Mouse (Mus musculus) olfactory bulb, adult 2 months (tissue): Measurements from ENCODE around the gene Ism1. TPM values are rescaled to one million over a fixed set of nuclear protein-coding genes. Genes with fewer than 3 reads are reported as not detected.

Experiments
- H3K27ac ChIP-seq: fragments of 200-500 bp; 2 replicates; pipeline ENCODE4 v1.5.1; 2012; ENCODE audit warnings: low read depth, low read length; ENCODE audit not compliant: insufficient read depth
- H3K4me1 ChIP-seq: fragments of 200-500 bp; 2 replicates; pipeline ENCODE4 v1.6.1; 2012; ENCODE audit warnings: low read length; ENCODE audit not compliant: control insufficient read depth, insufficient read depth
- H3K4me3 ChIP-seq: fragments of 200-500 bp; 2 replicates; pipeline ENCODE4 v1.5.1; 2012; ENCODE audit warnings: mild to moderate bottlenecking, low read depth, low read length, moderate library complexity; ENCODE audit not compliant: insufficient read depth
- CTCF ChIP-seq: fragments of 200-500 bp; IDR thresholded peaks from 2 replicates; pipeline ENCODE4 v1.5.1; 2012; ENCODE audit warnings: low read depth, mild to moderate bottlenecking, low read length, moderate library complexity; ENCODE audit not compliant: insufficient read depth
- POLR2A ChIP-seq: fragments of 200-500 bp; IDR thresholded peaks from 2 replicates; pipeline ENCODE4 v1.6.1; 2012; ENCODE audit warnings: mild to moderate bottlenecking, low read depth, low read length, moderate library complexity; ENCODE audit not compliant: insufficient read depth
- WGBS: fragments of 180-500 bp; shearing (Covaris S2); methylation state at CpG from one replicate; pipeline ENCODE4 v1.1.7; 2018; 5-methylcytosine and 5-hydroxymethylcytosine counted together
- polyA plus RNA-seq: library from polyadenylated mRNA; stranded (reverse); fragments of >200 nt; gene quantifications from 2 replicates; pipeline ENCODE4 v1.2.4, GENCODE M21; 2012; ENCODE audit warnings: low replicate concordance; ENCODE audit not compliant: missing spikeins, insufficient read depth, insufficient read length

The Ism1 gene
- not detected in 2 replicates for polyA plus RNA-seq

DNA sequence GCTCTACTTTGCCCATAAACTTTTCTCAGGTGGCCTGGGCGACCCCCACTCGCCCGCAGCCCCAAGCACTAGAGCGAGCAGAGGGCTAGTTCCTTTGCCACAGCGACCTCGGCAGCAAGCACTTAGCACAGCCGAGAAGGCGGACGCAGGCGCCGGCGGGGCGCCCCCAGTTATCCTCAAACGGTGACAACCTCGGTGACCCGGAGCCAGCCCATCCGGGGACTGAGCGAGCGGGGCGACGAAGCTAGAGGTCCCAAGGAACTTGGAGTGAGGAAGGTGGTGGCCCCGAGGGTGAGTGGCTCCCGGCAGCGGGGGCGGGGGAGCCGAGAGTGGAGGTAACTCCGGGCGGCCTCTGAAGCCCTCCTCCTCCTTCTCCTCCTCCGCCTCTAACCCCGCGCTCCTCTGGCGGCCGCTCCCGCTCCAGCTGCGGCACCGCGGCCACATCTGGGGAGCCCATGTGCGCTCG is at the start of gene Ism1:
Ism1 (plus strand) TSS at position 370 of the 466 bp plus-strand sequence.
- WGBS = under 1% methylated on average over 39 of the region's 39 CpGs
- TF ChIP-seq CTCF (no peak), POLR2A (no peak)
- no peak within 1 kb of the TSS for H3K27ac ChIP-seq
- 0 out of 2 replicates have a peak, but pooled peaks cover 4% of the 10 kb centered on the region for H3K4me1 ChIP-seq
- peak within 1 kb of the TSS; percentile 76 for H3K4me3 ChIP-seq

DNA sequence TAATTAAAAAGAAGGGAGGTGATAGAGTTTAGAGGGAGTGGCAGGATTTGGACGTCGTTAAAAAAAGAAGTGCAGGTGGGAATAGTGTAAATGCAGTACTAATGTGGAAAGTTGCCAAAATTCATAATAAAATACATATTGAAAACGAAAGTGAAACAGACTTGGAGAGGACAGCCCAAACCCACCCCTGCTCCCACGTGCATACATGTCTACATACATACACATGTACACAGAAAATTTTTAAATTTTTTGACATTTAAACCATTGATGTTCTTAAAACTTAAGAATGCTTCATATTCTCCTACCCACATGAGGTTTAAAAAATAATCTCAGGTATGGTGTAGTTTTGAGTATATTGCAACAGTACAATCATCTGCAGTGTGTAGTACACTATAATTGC is 49.2 kb upstream of the Ism1 start:
- H3K4me1 ChIP-seq = no peaks in the 10 kb centered on the region
- no peak for TF ChIP-seq CTCF
- TF ChIP-seq POLR2A = no peak
- 76% methylated on average over 4 of the region's 4 CpGs for WGBS
- no peak overlapping the region for H3K4me3 ChIP-seq
- no peak overlapping the region for H3K27ac ChIP-seq

DNA sequence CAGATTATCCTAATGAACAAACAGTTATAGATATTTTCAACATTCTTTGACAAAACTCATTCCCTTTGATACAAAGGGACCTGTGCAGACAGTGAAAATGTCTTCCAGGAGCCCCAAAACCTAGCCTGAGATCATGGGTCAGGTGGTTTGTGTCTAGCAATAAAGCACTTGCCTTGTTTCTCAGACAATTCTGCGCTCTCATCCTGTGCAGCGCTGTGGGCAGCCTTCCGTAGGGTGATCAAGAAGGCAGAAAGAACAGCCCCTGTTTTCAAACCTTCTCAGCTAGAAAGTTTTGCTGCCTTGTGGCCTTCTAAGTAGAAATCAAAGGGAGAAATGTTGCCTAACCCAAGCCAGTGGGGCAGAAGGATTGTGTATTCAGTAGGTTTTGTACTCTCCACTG is 48.3 kb upstream of the Ism1 start:
- Histone ChIP-seq H3K27ac (no peak overlapping the region), H3K4me1 (no peaks in the 10 kb centered on the region), H3K4me3 (no peak overlapping the region)
- TF ChIP-seq POLR2A = no peak
- TF ChIP-seq CTCF = no peak
- 79% methylated on average over 3 of the region's 3 CpGs for WGBS

DNA sequence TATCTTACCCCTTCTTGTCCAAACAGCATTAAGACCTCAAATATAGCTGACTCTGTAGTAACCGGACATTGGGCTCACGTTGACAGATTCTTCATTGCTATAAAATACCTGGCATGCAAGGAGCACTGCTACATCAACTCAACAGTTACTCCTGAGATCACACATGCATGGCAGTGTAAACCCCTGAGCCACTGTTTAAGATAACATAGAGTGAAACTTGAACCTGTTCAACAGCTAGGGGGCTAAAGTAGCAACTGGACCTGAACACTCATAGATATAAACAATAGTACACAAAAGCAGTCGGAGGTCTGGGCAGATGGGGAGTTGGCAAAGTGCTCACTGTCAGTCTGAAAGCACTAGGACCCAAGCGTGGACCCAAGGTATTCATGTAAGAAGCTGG is 43.5 kb upstream of the Ism1 start:
- H3K4me1 ChIP-seq = no peaks in the 10 kb centered on the region
- H3K4me3 ChIP-seq = no peak overlapping the region
- H3K27ac ChIP-seq = no peak overlapping the region
- TF ChIP-seq POLR2A = no peak
- TF ChIP-seq CTCF = no peak
- WGBS = 83% methylated on average over 4 of the region's 4 CpGs

GRCm38 (mm10) chr2:139637861-139638260 is 40.1 kb upstream of the Ism1 start:
- Histone ChIP-seq H3K27ac (no peak overlapping the region), H3K4me3 (no peak overlapping the region), H3K4me1 (no peaks in the 10 kb centered on the region)
- TF ChIP-seq CTCF = no peak
- TF ChIP-seq POLR2A = no peak
- 67% methylated on average over 2 of the region's 2 CpGs for WGBS

DNA sequence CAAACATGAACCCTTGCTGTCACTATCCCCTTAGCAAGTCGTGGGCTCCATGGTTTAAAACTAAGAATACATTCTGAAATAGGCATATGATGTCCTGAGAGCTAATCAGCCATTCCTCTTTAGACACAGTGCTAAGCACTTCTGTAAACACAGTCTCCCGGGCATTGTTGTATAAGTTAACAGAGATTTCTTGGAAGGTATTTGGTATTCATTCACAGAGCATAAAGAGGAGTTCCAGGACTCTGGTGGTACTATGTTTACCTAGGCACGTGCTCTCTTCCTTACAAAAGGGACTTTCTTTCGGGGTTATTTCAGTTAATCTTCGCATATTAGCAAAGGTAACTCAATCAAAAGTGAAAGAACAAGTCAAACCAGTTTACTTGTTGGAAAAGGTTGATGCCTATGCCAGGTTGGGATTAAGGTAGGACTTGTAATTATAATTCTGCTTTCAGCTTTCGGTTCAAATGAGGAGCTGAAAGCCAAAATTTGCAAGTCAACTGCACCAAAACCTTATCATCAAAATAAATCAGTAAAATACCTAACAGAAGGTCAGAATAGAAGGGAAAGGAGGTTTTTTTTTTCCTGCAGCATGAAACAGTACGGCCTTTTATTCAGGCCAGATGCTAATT is 36.1 kb upstream of the Ism1 start:
- TF ChIP-seq CTCF (no peak), POLR2A (no peak)
- H3K27ac ChIP-seq = no peak overlapping the region
- WGBS = 66% methylated on average over 7 of the region's 7 CpGs
- no peaks in the 10 kb centered on the region for H3K4me1 ChIP-seq
- H3K4me3 ChIP-seq = no peak overlapping the region

- Histone ChIP-seq H3K27ac (no peak overlapping the region), H3K4me1 (no peaks in the 10 kb centered on the region), H3K4me3 (no peak overlapping the region)
- 77% methylated on average over 3 of the region's 3 CpGs for WGBS
- TF ChIP-seq CTCF (no peak), POLR2A (no peak)
Measured at GRCm38 (mm10) chr2:139649518-139649917, 28.5 kb upstream of the Ism1 start.

DNA sequence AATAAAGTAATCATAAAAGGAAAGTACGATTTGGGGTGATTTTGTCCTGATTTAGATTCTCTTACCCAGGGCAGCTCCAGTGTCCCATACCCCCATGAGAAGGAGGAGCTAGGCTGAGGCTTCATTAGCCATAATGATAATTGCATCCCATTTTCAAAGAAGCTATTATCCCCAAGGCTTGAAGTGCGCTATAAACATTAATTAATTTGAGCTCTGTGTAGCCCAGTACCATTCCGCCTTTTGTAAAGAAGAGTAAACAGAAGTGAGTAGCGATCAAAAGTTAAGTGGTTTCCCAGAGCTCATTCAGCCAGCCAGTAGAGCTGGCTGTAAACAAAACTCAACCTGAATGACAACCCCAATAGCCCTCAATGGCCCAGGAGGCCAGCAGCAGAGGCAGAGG is 21.2 kb upstream of the Ism1 start:
- no peak overlapping the region for H3K27ac ChIP-seq
- H3K4me3 ChIP-seq = no peak overlapping the region
- TF ChIP-seq POLR2A (no peak), CTCF (no peak)
- 18% methylated on average over 4 of the region's 4 CpGs for WGBS
- H3K4me1 ChIP-seq = no peaks in the 10 kb centered on the region

GRCm38 (mm10) chr2:139671838-139672237 is 6.1 kb upstream of the Ism1 start:
- no peak overlapping the region for H3K4me3 ChIP-seq
- no peak overlapping the region for H3K27ac ChIP-seq
- 90% methylated on average over 3 of the region's 3 CpGs for WGBS
- TF ChIP-seq CTCF (no peak), POLR2A (no peak)
- 0 out of 2 replicates have a peak, but pooled peaks cover under 1% of the 10 kb centered on the region for H3K4me1 ChIP-seq

DNA sequence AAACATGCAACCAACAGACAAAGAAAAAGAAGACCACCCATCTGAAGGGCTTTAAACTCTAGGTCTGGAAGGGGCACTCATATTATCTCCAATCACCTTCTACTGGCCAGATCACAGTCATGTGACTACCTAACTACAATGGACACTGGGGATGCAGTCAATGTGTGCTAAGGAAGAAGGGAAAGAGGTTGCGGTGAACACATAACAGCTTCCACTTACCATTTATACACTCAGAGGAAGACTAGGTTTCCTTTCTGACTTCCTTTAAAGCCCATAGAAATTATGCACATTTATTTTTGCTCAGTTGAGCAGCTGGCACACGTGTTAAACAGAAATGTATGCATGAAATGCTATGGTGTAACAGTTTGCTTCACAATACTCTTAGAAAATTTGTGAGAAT is 5.6 kb upstream of the Ism1 start:
- Histone ChIP-seq H3K27ac (no peak overlapping the region), H3K4me3 (no peak overlapping the region), H3K4me1 (0 out of 2 replicates have a peak, but pooled peaks cover 4% of the 10 kb centered on the region)
- WGBS = 61% methylated on average over 2 of the region's 2 CpGs
- no peak for TF ChIP-seq POLR2A
- no peak for TF ChIP-seq CTCF
